Mouse (Mus musculus) lung, postnatal 0 days (tissue): ENCODE results near the gene 5530401A14Rik.

Experiments used
- CTCF ChIP-seq: IDR thresholded peaks from 2 replicates; pipeline ENCODE4 v1.5.1; 2016; ENCODE audit warnings: antibody characterized with exemption, mild to moderate bottlenecking
- EP300 ChIP-seq: IDR thresholded peaks from 2 replicates; pipeline ENCODE4 v1.6.1; 2016; ENCODE audit warnings: antibody characterized with exemption, mild to moderate bottlenecking, control low read depth

- peak; percentile 50 for TF ChIP-seq CTCF
- no peak for TF ChIP-seq EP300
Measured at GRCm38 (mm10) chr11:81940988-81941387, 80.5 kb downstream of the 5530401A14Rik start.
